Mouse (Mus musculus) neural tube, embryonic 12.5 days (tissue): ENCODE measurements around the gene Zfp638. TPM values are rescaled to one million over a fixed set of nuclear protein-coding genes. Genes with fewer than 3 reads are reported as not detected.
A peak's percentile ranks its signal among the peaks of the same experiment; 100 is the strongest.
"Not testable (repeated sequence)": the region's sequence is repeated elsewhere in the genome, so short reads cannot be mapped to it uniquely, and the experiment has no call there.

Experiments used
- ATAC-seq: fragments of 200-750 bp; cut with Nextera tagmentation; 2 replicates; pipeline ENCODE4 v1.8.0; 2017; ENCODE audit warnings: low read depth, mild to moderate bottlenecking, moderate TSS enrichment, moderate library complexity; ENCODE audit not compliant: low FRiP score
- H3K27ac ChIP-seq: fragments of 300-500 bp; sonication (generic); 2 replicates; pipeline ENCODE4 v1.5.1; 2016
- H3K27me3 ChIP-seq: fragments of 300-500 bp; sonication (generic); replicated peaks from 2 replicates; pipeline ENCODE4 v1.6.1; 2016; ENCODE audit warnings: mild to moderate bottlenecking
- H3K36me3 ChIP-seq: fragments of 300-500 bp; sonication (generic); 2 replicates; pipeline ENCODE4 v1.6.1; 2016; ENCODE audit warnings: mild to moderate bottlenecking
- H3K4me1 ChIP-seq: fragments of 300-500 bp; sonication (generic); 2 replicates; pipeline ENCODE4 v1.6.1; 2016
- H3K4me2 ChIP-seq: fragments of 300-500 bp; sonication (generic); replicated peaks from 2 replicates; pipeline ENCODE4 v1.6.1; 2016; ENCODE audit warnings: mild to moderate bottlenecking
- H3K4me3 ChIP-seq: fragments of 300-500 bp; sonication (generic); 2 replicates; pipeline ENCODE4 v1.5.1; 2016
- H3K9ac ChIP-seq: fragments of 300-500 bp; sonication (generic); 2 replicates; pipeline ENCODE4 v1.6.1; 2016; ENCODE audit warnings: mild to moderate bottlenecking
- H3K9me3 ChIP-seq: fragments of 300-500 bp; sonication (generic); 2 replicates; pipeline ENCODE4 v1.6.1; 2016; ENCODE audit warnings: mild to moderate bottlenecking
- WGBS: fragments of 180-500 bp; shearing (Covaris S2); methylation state at CpG from one replicate; pipeline ENCODE4 v1.1.7; 2016; 5-methylcytosine and 5-hydroxymethylcytosine counted together
- polyA plus RNA-seq: library from polyadenylated mRNA; unstranded; fragments of >200 nt; fragmentation: Nextera tagmentation; extraction: Ambion mirVana; gene quantifications from 2 replicates; pipeline ENCODE4 v1.2.1, GENCODE M21; 2016

Gene Zfp638
- polyA plus RNA-seq, 1 experiment from 2014 or later: 92.4 TPM

- Histone ChIP-seq H3K4me1 (peaks cover 10% of the 10 kb centered on the region; the same call in 1 of the 2 replicates), H3K4me3 (peak overlapping the region; percentile 26), H3K9me3 (no peaks in the 10 kb centered on the region), H3K27ac (no peak overlapping the region), H3K27me3 (peaks cover 16% of the 10 kb centered on the region), H3K36me3 (no peaks in the 10 kb centered on the region), H3K9ac (peak overlapping the region; percentile 48; the same call in 1 of the 2 replicates), H3K4me2 (peak overlapping the region; percentile 68)
- no peak for ATAC-seq
- WGBS: 6% methylated on average over 28 of the region's 28 CpGs
These were observed 152.1 kb downstream of the Zfp638 start for GRCm38 (mm10) chr6:84018906-84019550.

- peaks cover 16% of the 10 kb centered on the region for H3K27me3 ChIP-seq
- no peak overlapping the region for H3K27ac ChIP-seq
- H3K36me3 ChIP-seq: no peaks in the 10 kb centered on the region
- H3K4me1 ChIP-seq: peaks cover 10% of the 10 kb centered on the region; the same call in 1 of the 2 replicates
- no peak overlapping the region for H3K9ac ChIP-seq
- no peak overlapping the region for H3K4me3 ChIP-seq
- 87% methylated on average over 4 of the region's 4 CpGs for WGBS
- no peaks in the 10 kb centered on the region for H3K9me3 ChIP-seq
- no peak for ATAC-seq
- no peak overlapping the region; the same call in 1 of the 2 replicates for H3K4me2 ChIP-seq
These were observed 153.1 kb downstream of the Zfp638 start for GRCm38 (mm10) chr6:84020002-84020401.

DNA sequence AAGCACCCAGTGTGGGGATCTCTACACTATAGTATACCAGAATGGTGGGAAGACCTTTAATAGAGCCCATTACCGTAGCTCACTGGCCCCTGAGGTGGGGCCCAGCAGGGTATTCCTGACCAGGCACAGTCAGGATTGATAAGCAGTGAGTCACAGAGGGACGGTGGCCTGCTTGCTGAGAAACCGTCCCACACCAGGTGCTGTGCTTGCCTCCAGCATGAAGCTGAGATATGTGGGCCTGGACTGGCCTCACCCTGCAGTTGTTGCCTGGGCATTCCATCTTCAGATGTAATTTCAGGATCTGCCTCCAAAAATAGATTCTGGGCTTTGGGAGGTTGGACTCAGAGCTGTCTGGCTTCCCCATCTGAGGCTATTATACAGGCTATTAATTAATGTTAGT is 155.1 kb downstream of the Zfp638 start:
- no peak for ATAC-seq
- peaks cover 16% of the 10 kb centered on the region for H3K27me3 ChIP-seq
- no peak overlapping the region for H3K27ac ChIP-seq
- 83% methylated on average over 3 of the region's 3 CpGs for WGBS
- no peak overlapping the region for H3K9ac ChIP-seq
- no peaks in the 10 kb centered on the region for H3K36me3 ChIP-seq
- H3K9me3 ChIP-seq: no peaks in the 10 kb centered on the region
- H3K4me3 ChIP-seq: no peak overlapping the region
- H3K4me2 ChIP-seq: no peak overlapping the region
- peaks cover 10% of the 10 kb centered on the region; the same call in 1 of the 2 replicates for H3K4me1 ChIP-seq

GRCm38 (mm10) chr6:84025636-84026035 is 158.7 kb downstream of the Zfp638 start:
- Histone ChIP-seq H3K27me3 (no peaks in the 10 kb centered on the region), H3K27ac (no peak overlapping the region), H3K4me1 (no peaks in the 10 kb centered on the region), H3K4me3 (no peak overlapping the region), H3K36me3 (no peaks in the 10 kb centered on the region), H3K9me3 (no peaks in the 10 kb centered on the region), H3K9ac (no peak overlapping the region), H3K4me2 (no peak overlapping the region)
- ATAC-seq: no peak
- WGBS: 83% methylated on average over 3 of the region's 3 CpGs

GRCm38 (mm10) chr6:84028791-84029190 is 161.9 kb downstream of the Zfp638 start:
- H3K4me2 ChIP-seq: no peak overlapping the region
- no peaks in the 10 kb centered on the region for H3K9me3 ChIP-seq
- H3K27ac ChIP-seq: no peak overlapping the region
- no peak overlapping the region for H3K9ac ChIP-seq
- no peaks in the 10 kb centered on the region for H3K4me1 ChIP-seq
- no peaks in the 10 kb centered on the region for H3K36me3 ChIP-seq
- no peak for ATAC-seq
- H3K27me3 ChIP-seq: no peaks in the 10 kb centered on the region
- no peak overlapping the region for H3K4me3 ChIP-seq

GRCm38 (mm10) chr6:84029775-84030174 is 162.9 kb downstream of the Zfp638 start:
- H3K4me1 ChIP-seq: no peaks in the 10 kb centered on the region
- no peak overlapping the region for H3K4me2 ChIP-seq
- H3K4me3 ChIP-seq: no peak overlapping the region
- H3K27ac ChIP-seq: no peak overlapping the region
- no peaks in the 10 kb centered on the region for H3K9me3 ChIP-seq
- ATAC-seq: no peak
- H3K9ac ChIP-seq: no peak overlapping the region
- H3K27me3 ChIP-seq: no peaks in the 10 kb centered on the region
- H3K36me3 ChIP-seq: no peaks in the 10 kb centered on the region
- 87% methylated on average over 7 of the region's 7 CpGs for WGBS

- H3K4me3 ChIP-seq, H3K36me3 ChIP-seq, H3K27ac ChIP-seq, H3K27me3 ChIP-seq, H3K4me1 ChIP-seq, H3K9ac ChIP-seq, H3K4me2 ChIP-seq, H3K9me3 ChIP-seq, ATAC-seq: not testable (repeated sequence)
- WGBS: 80% methylated on average over 5 of the region's 5 CpGs
These were observed 165.6 kb downstream of the Zfp638 start for GRCm38 (mm10) chr6:84032516-84032915.

Other genes starting within 250 kb of the Zfp638 start
- gene Clec4f, start 210.9 kb upstream of the Zfp638 start, polyA plus RNA-seq: not detected in 2 replicates
- gene Cd207, start 189.3 kb upstream of the Zfp638 start, polyA plus RNA-seq: not detected in 2 replicates
- gene Vax2, start 155.8 kb upstream of the Zfp638 start, polyA plus RNA-seq: 0.15 TPM in 1 of 2 replicates, not detected in the other
- not detected in 2 replicates for gene Atp6v1b1, start 124.1 kb upstream of the Zfp638 start, polyA plus RNA-seq
- 0.15 and 0.22 TPM in 2 replicates for gene Ankrd53, start 104.5 kb upstream of the Zfp638 start, polyA plus RNA-seq
- 71.6 and 72.6 TPM in 2 replicates for gene Tex261, start 91.3 kb upstream of the Zfp638 start, polyA plus RNA-seq
- gene Nagk, start 72.1 kb upstream of the Zfp638 start, polyA plus RNA-seq: 59.1 and 62.6 TPM in 2 replicates
- 19.1 and 22.4 TPM in 2 replicates for gene Paip2b, start 35.4 kb upstream of the Zfp638 start, polyA plus RNA-seq
- 7.6 and 8.2 TPM in 2 replicates for gene Dysf, start 141.5 kb downstream of the Zfp638 start, polyA plus RNA-seq